Mouse (Mus musculus) c-Kit-positive CD71-positive TER-119-negative erythroid progenitor cells, embryonic 14.5 days (primary cell): Measurements from ENCODE around the gene Dab2ip.

Experiments used
- DNase-seq: peaks from one replicate; pipeline ENCODE4 v3.0.0-alpha.2; 2013; ENCODE audit warnings: low read depth

The Dab2ip gene

GRCm38 (mm10) chr2:35716175-35716574 is 158.1 kb downstream of the Dab2ip start:
- DNase-seq: no peak

DNA sequence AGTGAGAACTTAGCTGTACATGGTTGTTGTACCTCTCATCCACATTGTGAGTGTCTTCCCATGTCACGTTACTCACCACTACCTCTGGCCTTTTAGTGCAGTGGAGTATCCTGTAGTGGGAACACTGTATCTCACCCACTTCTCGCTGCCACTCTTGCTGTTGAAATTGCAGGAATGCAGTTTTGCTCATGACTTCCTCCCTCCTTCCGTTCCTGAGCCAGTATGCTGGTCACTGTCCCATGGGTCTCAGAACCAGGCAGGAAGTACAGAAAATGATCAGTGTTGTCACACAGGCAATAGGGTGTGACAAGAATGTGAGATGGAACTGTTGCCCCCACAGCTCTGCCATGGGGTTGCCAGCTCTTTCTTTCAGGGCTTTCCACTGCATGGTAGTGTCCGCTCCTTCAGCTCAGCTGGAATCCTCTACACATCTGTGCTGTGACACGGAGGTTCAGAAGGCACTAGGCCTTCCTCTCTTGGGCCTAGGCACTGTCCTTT is 160.0 kb downstream of the Dab2ip start:
- no peak for DNase-seq

DNA sequence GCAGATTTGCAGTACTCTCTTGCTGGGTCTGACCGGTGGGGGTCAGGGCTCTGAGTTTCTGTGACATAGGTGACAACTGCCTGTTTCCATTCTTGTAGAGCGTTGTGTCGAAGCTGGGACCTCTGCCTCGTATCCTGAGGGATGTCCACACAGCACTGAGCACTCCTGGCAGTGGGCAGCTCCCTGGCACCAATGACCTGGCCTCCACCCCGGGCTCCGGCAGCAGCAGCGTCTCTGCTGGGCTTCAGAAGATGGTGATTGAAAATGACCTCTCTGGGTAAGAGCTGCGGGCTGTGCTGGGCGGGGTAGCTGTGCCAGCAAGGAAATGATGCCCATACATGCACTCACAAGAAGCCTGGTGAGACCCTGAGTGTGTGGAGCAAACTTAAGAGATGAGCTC is 160.6 kb downstream of the Dab2ip start:
- DNase-seq: no peak

- DNase-seq: no peak
Observed at GRCm38 (mm10) chr2:35719230-35720005, 161.4 kb downstream of the Dab2ip start.

DNA sequence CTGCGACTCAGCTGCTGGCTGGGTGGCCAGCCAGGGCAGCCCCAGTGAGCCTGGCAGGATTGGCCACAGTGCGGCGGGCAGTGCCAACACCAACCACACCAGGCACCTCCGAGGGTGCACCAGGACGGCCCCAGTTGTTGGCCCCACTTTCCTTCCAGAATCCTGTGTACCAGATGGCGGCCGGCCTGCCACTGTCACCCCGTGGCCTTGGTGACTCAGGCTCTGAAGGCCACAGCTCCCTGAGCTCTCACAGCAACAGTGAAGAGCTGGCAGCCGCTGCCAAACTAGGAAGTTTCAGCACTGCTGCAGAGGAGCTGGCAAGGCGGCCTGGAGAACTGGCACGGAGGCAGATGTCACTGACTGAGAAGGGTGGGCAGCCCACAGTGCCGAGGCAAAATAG is 162.0 kb downstream of the Dab2ip start:
- no peak for DNase-seq

DNA sequence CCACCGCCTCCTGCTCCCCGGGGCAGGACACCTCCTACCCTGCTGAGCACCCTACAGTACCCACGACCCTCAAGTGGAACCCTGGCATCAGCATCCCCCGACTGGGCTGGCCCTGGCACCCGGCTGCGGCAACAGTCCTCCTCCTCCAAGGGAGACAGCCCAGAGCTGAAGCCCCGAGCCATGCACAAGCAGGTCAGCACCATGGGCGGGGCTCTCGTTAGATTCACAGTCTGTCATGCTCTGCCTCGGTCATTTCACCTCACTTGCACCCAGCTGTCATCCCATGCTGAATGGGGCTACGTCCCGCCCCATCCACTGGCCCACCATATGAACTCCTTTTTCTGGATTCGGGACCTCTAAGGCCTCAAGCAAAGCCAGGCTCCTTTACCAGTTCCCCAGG is 162.5 kb downstream of the Dab2ip start:
- no peak for DNase-seq

DNA sequence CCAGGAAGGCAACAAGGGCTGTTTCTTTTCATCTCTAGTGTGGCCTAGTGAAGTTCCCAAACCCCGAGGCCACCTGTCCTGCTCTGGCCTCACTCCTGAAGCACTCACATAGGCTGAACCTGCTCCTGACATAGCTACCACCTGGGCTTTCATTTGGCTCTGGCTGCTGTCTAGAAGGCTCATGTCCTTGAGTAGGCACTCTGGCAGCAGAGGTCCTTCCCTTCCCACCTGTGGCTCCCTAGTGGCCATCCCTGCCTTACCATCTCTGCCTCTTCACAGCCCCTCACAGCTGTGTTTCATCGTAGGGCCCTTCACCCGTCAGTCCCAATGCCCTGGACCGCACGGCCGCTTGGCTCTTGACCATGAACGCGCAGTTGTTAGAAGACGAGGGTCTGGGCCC is 162.9 kb downstream of the Dab2ip start:
- no peak for DNase-seq

GRCm38 (mm10) chr2:35722821-35723220 is 164.8 kb downstream of the Dab2ip start:
- no peak for DNase-seq

- no peak for DNase-seq
Observed at GRCm38 (mm10) chr2:35723267-35723666, 165.2 kb downstream of the Dab2ip start.

- no peak for DNase-seq
Observed at GRCm38 (mm10) chr2:35723691-35724090, 165.6 kb downstream of the Dab2ip start.

GRCm38 (mm10) chr2:35728633-35729032 is 170.6 kb downstream of the Dab2ip start:
- DNase-seq: no peak

GRCm38 (mm10) chr2:35729077-35730065 is 171.3 kb downstream of the Dab2ip start:
- no peak for DNase-seq

DNA sequence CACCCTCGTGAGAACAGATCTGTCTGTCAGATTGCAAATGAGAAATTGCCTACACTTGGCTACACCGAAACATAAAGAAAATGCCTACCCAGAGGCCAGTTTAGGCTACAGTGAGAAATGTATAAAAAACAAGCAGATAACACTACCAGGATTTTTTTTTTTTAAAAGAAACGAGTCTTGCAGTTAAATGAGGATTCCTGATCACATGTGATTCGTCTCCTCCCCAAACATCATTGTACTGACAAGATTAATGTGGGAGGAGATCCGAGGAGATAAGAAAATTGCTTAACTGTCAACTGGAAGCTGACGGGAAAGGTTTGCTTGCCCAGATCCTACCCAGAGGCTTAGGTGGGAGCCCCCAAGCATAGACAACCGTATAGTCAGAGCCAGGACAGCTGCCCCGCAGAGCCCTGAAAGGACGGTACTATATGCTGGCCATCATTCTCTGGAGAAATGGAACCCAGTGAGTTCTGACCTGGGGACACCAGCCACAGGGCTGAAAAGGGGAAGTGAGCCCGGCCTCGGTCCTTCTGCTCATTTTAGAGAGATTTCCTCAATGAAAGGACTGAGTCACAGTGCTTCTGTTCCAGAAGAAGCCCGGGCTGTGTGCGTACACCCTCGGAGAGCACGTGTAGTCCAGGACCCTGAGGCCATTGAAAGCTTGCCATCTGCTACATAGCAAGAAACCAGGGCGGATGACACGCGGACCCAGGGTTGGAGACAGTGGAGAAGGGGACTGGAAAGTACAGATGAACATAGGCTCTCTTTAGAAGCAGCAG is 173.8 kb downstream of the Dab2ip start:
- no peak for DNase-seq

DNA sequence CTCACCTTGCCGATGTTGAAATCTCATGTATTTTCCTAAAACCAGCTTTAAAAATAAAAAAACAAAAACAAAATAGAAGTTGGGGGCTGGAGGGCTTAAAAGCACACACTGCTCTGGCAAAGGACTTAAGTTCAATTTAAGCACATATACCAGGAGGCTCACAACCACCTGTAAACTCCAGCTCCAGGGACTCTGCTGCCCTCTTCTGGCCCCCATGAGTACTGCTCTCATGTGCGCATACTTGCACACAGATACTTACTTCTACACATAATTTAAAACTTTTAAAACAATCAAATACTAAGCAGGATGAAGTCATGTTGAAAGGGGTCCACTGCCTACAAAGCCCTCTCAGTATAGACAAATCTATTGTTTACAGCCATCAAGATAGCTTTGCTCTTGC is 176.9 kb downstream of the Dab2ip start:
- no peak for DNase-seq

DNA sequence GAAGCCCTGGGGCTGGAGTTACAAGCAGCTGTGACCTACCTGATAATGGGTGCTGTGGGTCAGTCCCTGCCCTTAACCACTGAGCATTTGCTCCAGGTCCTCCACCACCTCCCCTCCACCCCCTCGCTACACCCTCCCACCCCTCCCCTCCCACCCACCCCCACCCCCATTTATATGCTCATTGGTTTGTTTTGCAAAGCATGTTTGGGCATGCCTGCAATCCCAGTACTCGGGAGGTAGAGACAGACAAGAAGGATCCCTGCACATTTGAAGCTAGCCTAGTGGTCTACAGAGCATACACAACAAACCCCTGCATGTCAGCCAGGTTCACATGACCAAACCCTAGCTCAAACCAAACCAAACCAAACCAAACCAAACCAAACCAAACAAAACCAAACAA is 178.0 kb downstream of the Dab2ip start:
- DNase-seq: no peak

DNA sequence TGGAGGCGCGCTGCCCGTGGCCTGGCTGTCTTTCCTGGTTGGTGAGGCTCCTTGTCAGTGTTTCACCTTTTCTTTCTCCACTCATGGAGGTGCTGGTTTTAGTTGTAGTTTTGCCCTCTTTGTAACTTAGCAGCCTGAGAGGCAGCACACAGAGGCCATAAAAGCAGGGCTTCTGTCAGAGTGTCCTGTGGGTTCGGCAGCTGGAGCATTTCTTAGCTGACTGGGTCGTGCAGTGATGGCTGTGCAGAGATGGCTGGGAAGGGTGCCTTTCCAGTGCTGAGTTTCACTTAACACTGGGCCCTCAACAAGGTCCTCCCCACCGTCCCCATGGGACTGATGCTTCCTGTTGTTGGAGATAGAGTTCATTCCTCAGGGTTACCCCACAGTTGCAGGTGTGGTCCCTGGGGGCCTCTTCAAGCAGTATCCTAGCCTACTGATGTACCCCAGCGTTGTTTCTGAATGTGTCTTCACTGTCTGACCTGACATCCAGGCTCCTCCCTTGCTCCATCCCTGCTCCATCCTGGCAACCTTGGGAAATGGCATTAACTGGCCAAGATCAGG is 179.5 kb downstream of the Dab2ip start:
- no peak for DNase-seq

- DNase-seq: no peak
Observed at GRCm38 (mm10) chr2:35739669-35740254, 181.7 kb downstream of the Dab2ip start.

- no peak for DNase-seq
Observed at GRCm38 (mm10) chr2:35745876-35746275, 187.8 kb downstream of the Dab2ip start.

DNA sequence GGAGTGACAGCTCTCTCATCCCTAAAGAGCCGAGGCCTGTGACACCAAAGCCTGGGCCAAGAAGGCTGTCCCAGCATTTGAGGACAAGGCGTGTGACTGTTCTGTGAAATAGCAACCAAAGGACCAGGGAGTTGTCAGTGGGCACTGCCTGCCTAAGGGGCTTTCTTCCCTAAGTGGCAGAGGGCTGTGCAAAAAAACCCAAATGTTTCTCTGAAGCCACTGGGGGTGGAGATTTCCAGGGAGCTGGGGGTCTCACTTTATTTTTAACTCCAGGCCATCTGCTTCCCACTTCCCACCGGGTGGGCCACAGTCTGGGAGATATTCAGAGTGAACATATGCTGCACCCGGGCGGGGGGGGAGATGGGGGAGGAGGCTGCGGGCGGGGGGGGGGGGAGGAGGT is 188.6 kb downstream of the Dab2ip start:
- DNase-seq: no peak

DNA sequence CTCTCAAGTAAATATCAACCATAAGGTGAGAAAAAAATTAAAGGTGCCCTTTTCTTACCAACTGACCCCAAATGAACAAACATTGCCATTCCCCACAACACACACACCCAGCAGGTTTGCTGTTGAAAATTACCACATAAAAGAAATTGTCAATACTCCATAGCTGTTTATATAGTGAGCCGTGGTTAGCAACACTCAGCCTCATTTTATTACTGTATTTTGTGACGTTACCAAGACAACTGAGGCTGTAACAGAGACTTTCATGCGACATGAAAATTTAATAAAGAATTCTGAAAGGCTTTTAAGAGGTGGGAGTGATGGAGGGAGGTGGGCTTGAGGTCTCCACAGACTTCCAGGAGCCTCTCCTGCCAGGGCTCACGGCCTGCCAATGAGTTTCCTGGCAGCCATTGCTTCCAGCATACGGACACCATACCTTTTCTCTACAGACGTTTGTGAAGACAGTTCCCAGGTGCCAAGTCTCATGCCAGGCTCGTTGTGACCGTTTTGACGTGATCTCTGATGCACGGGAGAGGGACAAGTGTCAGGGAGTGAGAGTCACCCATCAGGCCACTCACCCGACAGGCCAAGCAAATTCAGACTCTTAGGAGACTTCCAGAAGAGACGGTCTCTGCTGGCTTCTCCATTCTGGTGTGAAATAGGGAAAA is 189.4 kb downstream of the Dab2ip start:
- no peak for DNase-seq
